Mouse (Mus musculus) E14TG2a.4 (cell line): ENCODE measurements around the gene Osgepl1.

Source experiments
- CTCF ChIP-seq: conservative IDR thresholded peaks from 2 replicates; pipeline ENCODE4 v1.5.1; 2014; ENCODE audit warnings: low read length
- POU5F1 ChIP-seq: IDR thresholded peaks from 2 replicates; pipeline ENCODE4 v1.6.1; 2014; ENCODE audit warnings: low read length, borderline replicate concordance

GRCm38 (mm10) chr1:53300506-53300905 lies 12.9 kb upstream of the Osgepl1 start:
- TF ChIP-seq CTCF (no peak), POU5F1 (no peak)
